Mouse (Mus musculus) macrophage (primary cell): ENCODE results near the gene Otol1. TPM values are rescaled to one million over a fixed set of nuclear protein-coding genes. Genes with fewer than 3 reads are reported as not detected.

ENCODE experiments used
- polyA plus RNA-seq: library from polyadenylated mRNA; stranded (reverse); fragments of 250-400 nt; gene quantifications from 3 replicates; pipeline ENCODE4 v1.2.4, GENCODE M21; 2018; ENCODE audit warnings: inconsistent platforms

Gene Otol1
- polyA plus RNA-seq, 1 experiment from 2014 or later, result not detected

Other genes starting within 250 kb of the Otol1 start
- gene Sptssb, start 147.7 kb upstream of the Otol1 start, polyA plus RNA-seq, result not detected in 3 replicates